Mouse (Mus musculus) neural tube, embryonic 12.5 days (tissue): ENCODE results near the gene Psap. TPM values are rescaled to one million over a fixed set of nuclear protein-coding genes. Genes with fewer than 3 reads are reported as not detected.
A peak's percentile ranks its signal among the peaks of the same experiment; 100 is the strongest.

Experiments
- ATAC-seq: fragments of 200-750 bp; cut with Nextera tagmentation; 2 replicates; pipeline ENCODE4 v1.8.0; 2017; ENCODE audit warnings: low read depth, mild to moderate bottlenecking, moderate TSS enrichment, moderate library complexity; ENCODE audit not compliant: low FRiP score
- H3K27ac ChIP-seq: fragments of 300-500 bp; sonication (generic); 2 replicates; pipeline ENCODE4 v1.5.1; 2016
- H3K27me3 ChIP-seq: fragments of 300-500 bp; sonication (generic); replicated peaks from 2 replicates; pipeline ENCODE4 v1.6.1; 2016; ENCODE audit warnings: mild to moderate bottlenecking
- H3K36me3 ChIP-seq: fragments of 300-500 bp; sonication (generic); 2 replicates; pipeline ENCODE4 v1.6.1; 2016; ENCODE audit warnings: mild to moderate bottlenecking
- H3K4me1 ChIP-seq: fragments of 300-500 bp; sonication (generic); 2 replicates; pipeline ENCODE4 v1.6.1; 2016
- H3K4me2 ChIP-seq: fragments of 300-500 bp; sonication (generic); replicated peaks from 2 replicates; pipeline ENCODE4 v1.6.1; 2016; ENCODE audit warnings: mild to moderate bottlenecking
- H3K4me3 ChIP-seq: fragments of 300-500 bp; sonication (generic); 2 replicates; pipeline ENCODE4 v1.5.1; 2016
- H3K9ac ChIP-seq: fragments of 300-500 bp; sonication (generic); 2 replicates; pipeline ENCODE4 v1.6.1; 2016; ENCODE audit warnings: mild to moderate bottlenecking
- H3K9me3 ChIP-seq: fragments of 300-500 bp; sonication (generic); 2 replicates; pipeline ENCODE4 v1.6.1; 2016; ENCODE audit warnings: mild to moderate bottlenecking
- WGBS: fragments of 180-500 bp; shearing (Covaris S2); methylation state at CpG from one replicate; pipeline ENCODE4 v1.1.7; 2016; 5-methylcytosine and 5-hydroxymethylcytosine counted together
- polyA plus RNA-seq: library from polyadenylated mRNA; unstranded; fragments of >200 nt; fragmentation: Nextera tagmentation; extraction: Ambion mirVana; gene quantifications from 2 replicates; pipeline ENCODE4 v1.2.1, GENCODE M21; 2016

The Psap gene
- polyA plus RNA-seq, 1 experiment from 2014 or later: 101 TPM

- Histone ChIP-seq H3K4me3 (no peak overlapping the region), H3K36me3 (no peaks in the 10 kb centered on the region), H3K9ac (no peak overlapping the region), H3K27ac (no peak overlapping the region), H3K4me1 (peaks cover 16% of the 10 kb centered on the region), H3K4me2 (no peak overlapping the region), H3K9me3 (no peaks in the 10 kb centered on the region), H3K27me3 (peaks cover 13% of the 10 kb centered on the region)
- no peak for ATAC-seq
- 90% methylated on average over 3 of the region's 3 CpGs for WGBS
Observed at GRCm38 (mm10) chr10:60344111-60344510, 66.7 kb downstream of the Psap start.

DNA sequence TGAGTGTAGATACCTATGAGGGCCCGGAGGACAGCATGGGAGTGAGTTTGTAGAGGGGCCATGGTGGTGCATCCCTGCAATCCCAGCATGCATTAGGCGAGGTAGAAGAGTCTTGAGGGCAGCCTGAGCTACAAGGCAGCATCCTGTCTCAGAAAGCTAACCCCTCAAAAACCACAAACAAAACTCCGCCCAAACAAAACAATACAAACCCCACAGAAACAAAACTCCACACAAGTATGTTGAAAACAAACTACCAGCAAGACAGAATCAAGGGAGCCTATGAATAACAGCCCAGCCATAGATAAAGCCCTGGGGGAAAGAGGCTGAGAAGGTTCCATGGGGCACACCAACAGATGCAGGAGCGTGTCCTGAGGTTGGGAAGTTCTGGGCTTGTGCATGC, 68.6 kb downstream of the Psap start:
- Histone ChIP-seq H3K9me3 (no peaks in the 10 kb centered on the region), H3K4me1 (peaks cover 22% of the 10 kb centered on the region), H3K9ac (no peak overlapping the region), H3K36me3 (no peaks in the 10 kb centered on the region), H3K27me3 (peaks cover 13% of the 10 kb centered on the region), H3K27ac (no peak overlapping the region), H3K4me2 (peak overlapping the region; percentile 55), H3K4me3 (no peak overlapping the region)
- 82% methylated on average over 4 of the region's 4 CpGs for WGBS
- no peak for ATAC-seq

DNA sequence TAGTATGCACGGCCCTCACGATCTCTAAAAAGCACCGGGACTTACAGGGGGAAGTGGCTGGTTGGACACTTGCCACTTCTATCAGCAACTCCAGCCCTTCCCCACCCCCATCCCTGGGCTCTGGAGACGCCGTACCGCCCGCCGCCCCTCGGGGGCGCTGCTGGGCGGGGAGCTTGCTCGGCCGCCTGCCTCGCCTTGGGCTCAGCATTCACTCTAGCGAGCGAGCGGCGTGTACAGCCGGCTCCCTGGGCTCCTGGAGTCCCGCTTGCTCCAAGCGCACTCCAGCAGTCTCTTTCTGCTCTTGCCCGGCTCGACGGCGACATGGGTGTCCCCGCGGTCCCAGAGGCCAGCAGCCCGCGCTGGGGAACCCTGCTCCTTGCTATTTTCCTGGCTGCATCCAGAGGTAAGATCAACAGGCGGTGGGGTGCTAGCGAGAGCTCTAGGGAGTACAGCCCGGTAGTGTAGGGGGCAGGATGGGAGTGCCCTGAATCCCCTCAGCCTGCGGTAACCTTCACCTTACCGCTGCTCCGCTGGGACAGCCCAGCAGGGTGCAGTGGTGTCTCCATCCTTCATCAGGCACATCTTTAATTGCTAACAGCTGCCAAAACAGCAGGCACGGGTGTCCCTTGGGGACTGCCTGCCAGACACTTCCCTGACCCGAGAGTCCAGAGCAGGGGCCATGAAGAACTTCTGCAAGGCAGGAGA, 69.4 kb downstream of the Psap start, which contains the start of gene Vsir:
Gene Vsir, plus strand, starts transcription at position 151 of the 705 bp plus-strand sequence.
- Histone ChIP-seq H3K9ac (peak within 1 kb of the TSS; percentile 35; the same call in 1 of the 2 replicates), H3K4me2 (peak within 1 kb of the TSS; percentile 55), H3K9me3 (no peaks in the 10 kb centered on the region), H3K4me3 (peak within 1 kb of the TSS; percentile 31), H3K4me1 (peaks cover 30% of the 10 kb centered on the region), H3K27ac (no peak within 1 kb of the TSS), H3K27me3 (peaks cover 13% of the 10 kb centered on the region), H3K36me3 (no peaks in the 10 kb centered on the region)
- WGBS: 1% methylated on average over 37 of the region's 37 CpGs
- peak; percentile 24; the same call in 1 of the 2 replicates for ATAC-seq

GRCm38 (mm10) chr10:60347768-60348610, 70.6 kb downstream of the Psap start:
- no peak overlapping the region for H3K9ac ChIP-seq
- 46% methylated on average over 9 of the region's 9 CpGs for WGBS
- no peak overlapping the region for H3K4me3 ChIP-seq
- no peak for ATAC-seq
- H3K9me3 ChIP-seq: no peaks in the 10 kb centered on the region
- no peak overlapping the region for H3K27ac ChIP-seq
- no peaks in the 10 kb centered on the region for H3K36me3 ChIP-seq
- peaks cover 13% of the 10 kb centered on the region for H3K27me3 ChIP-seq
- H3K4me2 ChIP-seq: 0 out of 2 replicates have a peak overlapping the region, but pooled peaks have one; percentile 18
- peaks cover 39% of the 10 kb centered on the region for H3K4me1 ChIP-seq

- ATAC-seq: no peak
- no peak overlapping the region for H3K27ac ChIP-seq
- H3K4me2 ChIP-seq: no peak overlapping the region
- 43% methylated on average over 6 of the region's 6 CpGs for WGBS
- peaks cover 47% of the 10 kb centered on the region for H3K4me1 ChIP-seq
- no peaks in the 10 kb centered on the region for H3K9me3 ChIP-seq
- no peak overlapping the region for H3K4me3 ChIP-seq
- 0 out of 2 replicates have a peak overlapping the region, but pooled peaks have one; percentile 5 for H3K9ac ChIP-seq
- H3K36me3 ChIP-seq: no peaks in the 10 kb centered on the region
- peaks cover 13% of the 10 kb centered on the region for H3K27me3 ChIP-seq
Observed at GRCm38 (mm10) chr10:60349056-60349455, 71.6 kb downstream of the Psap start.

GRCm38 (mm10) chr10:60349644-60350043, 72.2 kb downstream of the Psap start:
- Histone ChIP-seq H3K9ac (no peak overlapping the region), H3K4me1 (peaks cover 47% of the 10 kb centered on the region), H3K27ac (no peak overlapping the region), H3K9me3 (no peaks in the 10 kb centered on the region), H3K4me2 (no peak overlapping the region), H3K4me3 (no peak overlapping the region), H3K27me3 (peaks cover 13% of the 10 kb centered on the region), H3K36me3 (no peaks in the 10 kb centered on the region)
- 85% methylated on average over 5 of the region's 5 CpGs for WGBS
- no peak for ATAC-seq

DNA sequence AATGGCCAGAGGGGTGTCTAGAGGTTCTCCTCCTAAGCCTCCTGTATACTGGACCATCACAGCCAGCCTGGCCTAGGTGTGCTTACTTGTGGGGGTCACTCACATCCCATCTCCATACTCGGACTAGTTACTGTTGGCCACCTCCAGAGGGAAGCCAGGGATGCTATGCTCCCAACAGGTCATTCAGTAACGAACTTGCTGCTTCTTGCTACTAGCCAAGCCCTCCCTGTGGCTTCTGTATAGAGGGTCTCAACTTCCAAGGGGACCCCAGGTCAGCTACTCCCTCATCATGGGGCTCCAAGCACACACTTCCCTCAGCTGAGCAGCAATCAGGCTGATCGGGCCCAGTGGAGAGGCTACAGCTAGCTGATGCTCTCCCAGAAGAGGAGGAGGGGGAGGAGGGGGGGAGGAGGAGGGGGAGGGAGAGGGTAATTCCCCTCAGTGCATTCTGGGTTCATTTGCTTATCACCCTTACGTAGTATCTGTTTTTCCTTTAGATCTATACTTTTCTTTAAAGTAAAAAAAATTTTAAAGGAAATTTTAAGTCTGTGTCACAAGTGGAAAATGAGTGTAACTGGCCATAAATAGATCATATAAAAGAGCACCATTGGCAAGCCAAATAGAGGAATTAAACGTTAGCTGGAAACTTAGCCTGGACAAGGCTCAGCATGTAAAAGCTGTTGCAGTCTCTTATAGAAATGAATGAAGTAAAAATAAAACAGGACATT, 72.8 kb downstream of the Psap start:
- no peak overlapping the region for H3K9ac ChIP-seq
- H3K9me3 ChIP-seq: no peaks in the 10 kb centered on the region
- H3K4me2 ChIP-seq: peak overlapping the region; percentile 12; the same call in 1 of the 2 replicates
- peaks cover 13% of the 10 kb centered on the region for H3K27me3 ChIP-seq
- no peak overlapping the region for H3K27ac ChIP-seq
- peaks cover 47% of the 10 kb centered on the region for H3K4me1 ChIP-seq
- WGBS: 46% methylated on average over 5 of the region's 5 CpGs
- no peaks in the 10 kb centered on the region for H3K36me3 ChIP-seq
- no peak overlapping the region for H3K4me3 ChIP-seq
- no peak for ATAC-seq

- 56% methylated on average over 3 of the region's 3 CpGs for WGBS
- Histone ChIP-seq H3K4me1 (peaks cover 47% of the 10 kb centered on the region), H3K9ac (no peak overlapping the region), H3K4me2 (peak overlapping the region; percentile 12; the same call in 1 of the 2 replicates), H3K27ac (0 out of 2 replicates have a peak overlapping the region, but pooled peaks have one; percentile 27), H3K36me3 (no peaks in the 10 kb centered on the region), H3K27me3 (peaks cover 13% of the 10 kb centered on the region), H3K4me3 (no peak overlapping the region), H3K9me3 (no peaks in the 10 kb centered on the region)
- ATAC-seq: 0 out of 2 replicates have a peak, but pooled peaks have one; percentile 11
Observed at GRCm38 (mm10) chr10:60350805-60351167, 73.4 kb downstream of the Psap start.

DNA sequence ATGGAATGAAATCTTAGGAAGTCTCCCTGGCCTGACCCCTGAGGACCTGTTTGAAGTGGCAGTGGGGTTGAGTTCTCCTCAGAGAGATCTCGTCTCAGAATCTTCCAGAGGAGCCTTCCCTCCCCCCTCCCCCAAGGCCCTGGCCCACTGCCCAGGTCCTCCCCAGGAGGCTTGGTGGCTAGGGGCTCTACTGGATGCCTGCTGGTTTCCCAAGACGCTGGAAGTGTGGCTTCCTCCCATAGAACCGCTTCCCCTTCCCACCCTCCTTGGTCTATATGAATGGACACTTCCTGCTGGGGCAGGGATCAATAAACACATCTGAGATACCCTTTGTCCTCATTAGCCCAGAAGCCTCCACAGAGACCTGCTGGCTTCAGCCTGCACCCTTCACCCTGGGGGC, 73.8 kb downstream of the Psap start:
- H3K27me3 ChIP-seq: peaks cover 13% of the 10 kb centered on the region
- H3K9me3 ChIP-seq: no peaks in the 10 kb centered on the region
- peak overlapping the region; percentile 27; the same call in 1 of the 2 replicates for H3K27ac ChIP-seq
- H3K4me3 ChIP-seq: no peak overlapping the region
- 13% methylated on average over 3 of the region's 3 CpGs for WGBS
- ATAC-seq: 0 out of 2 replicates have a peak, but pooled peaks have one; percentile 13
- H3K9ac ChIP-seq: no peak overlapping the region
- peaks cover 46% of the 10 kb centered on the region for H3K4me1 ChIP-seq
- no peaks in the 10 kb centered on the region for H3K36me3 ChIP-seq
- peak overlapping the region; percentile 12; the same call in 1 of the 2 replicates for H3K4me2 ChIP-seq

DNA sequence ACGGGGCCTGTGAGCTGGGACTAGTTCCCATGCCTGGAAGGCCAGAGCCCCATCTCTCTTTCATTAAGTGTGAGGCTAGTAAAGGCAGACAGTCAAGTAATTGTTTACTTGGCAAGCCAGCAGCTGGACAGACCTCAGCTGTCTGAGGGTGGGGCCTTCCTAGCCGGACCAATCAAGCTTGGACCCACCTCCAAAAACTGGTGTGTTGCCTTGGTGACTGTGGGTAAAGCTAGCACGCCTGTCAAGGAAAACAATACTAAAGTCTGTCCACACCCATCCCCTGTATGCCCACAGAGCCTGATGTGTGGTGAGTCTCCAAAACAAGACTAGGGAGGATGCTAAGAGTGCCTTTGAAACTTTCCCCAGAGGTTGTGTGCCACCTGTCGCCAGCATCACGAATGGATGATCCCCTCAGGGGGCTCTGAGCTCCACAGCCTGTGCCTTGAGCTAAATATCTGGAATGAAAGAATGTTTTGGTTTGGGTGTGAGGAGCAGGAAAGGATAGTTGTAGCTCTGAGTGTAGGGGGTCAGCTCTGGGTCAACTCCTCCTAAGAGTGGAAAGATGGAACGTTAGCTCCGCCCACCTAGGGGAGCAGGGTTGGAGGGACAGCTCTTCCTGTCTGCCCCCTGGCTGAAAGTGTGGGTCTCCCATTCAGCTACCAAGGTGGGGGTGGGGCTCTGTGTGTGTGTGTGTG, 74.5 kb downstream of the Psap start:
- 22% methylated on average over 7 of the region's 7 CpGs for WGBS
- peak overlapping the region; percentile 12; the same call in 1 of the 2 replicates for H3K4me2 ChIP-seq
- peak; percentile 65 for ATAC-seq

More for the DNA sequence above, 74.5 kb downstream of the Psap start:
- Histone ChIP-seq H3K36me3 (no peaks in the 10 kb centered on the region), H3K9ac (no peak overlapping the region), H3K9me3 (no peaks in the 10 kb centered on the region), H3K27me3 (peaks cover 10% of the 10 kb centered on the region), H3K4me3 (no peak overlapping the region), H3K4me1 (peaks cover 39% of the 10 kb centered on the region), H3K27ac (peak overlapping the region; percentile 27; the same call in 1 of the 2 replicates)
